18 mouse cellular contexts compared by ENCODE assay signal in genomic region chr1:36910397-36910796, GRCm38 (mm10).
"Had no signal": no experiment of that assay in that cellular context is flagged by ENCODE, and none has a peak within 500 bp of the region (broad histone marks: within the 10 kb centered on the region; RNA-seq: fewer than 3 reads in every experiment).

No protein-coding gene starts in this region.

- H3K4me1 ChIP-seq: limb, embryonic 12.5 days; midbrain, embryonic 15.5 days had no signal

- H3K9ac ChIP-seq: limb, embryonic 12.5 days; limb, embryonic 15.5 days; liver, embryonic 15.5 days; midbrain, embryonic 12.5 days; midbrain, embryonic 15.5 days; neural tube, embryonic 13.5 days had no signal

- H3K4me2 ChIP-seq: limb, embryonic 12.5 days; limb, embryonic 15.5 days; liver, embryonic 11.5 days; liver, embryonic 15.5 days; midbrain, embryonic 12.5 days; midbrain, embryonic 15.5 days; neural tube, embryonic 13.5 days had no signal

- H3K36me3 ChIP-seq: limb, embryonic 12.5 days; midbrain, embryonic 15.5 days; neural tube, embryonic 13.5 days had no signal

- ATAC-seq: midbrain, embryonic 15.5 days had no signal

- H3K27ac ChIP-seq: limb, embryonic 12.5 days; limb, embryonic 15.5 days; liver, embryonic 15.5 days; midbrain, embryonic 12.5 days; midbrain, embryonic 15.5 days; neural tube, embryonic 13.5 days had no signal

- H3K27me3 ChIP-seq: limb, embryonic 12.5 days; limb, embryonic 15.5 days; liver, embryonic 15.5 days; midbrain, embryonic 12.5 days; midbrain, embryonic 15.5 days; neural tube, embryonic 13.5 days had no signal

- H3K4me3 ChIP-seq: limb, embryonic 12.5 days; limb, embryonic 15.5 days; liver, embryonic 15.5 days; midbrain, embryonic 12.5 days; midbrain, embryonic 15.5 days; neural tube, embryonic 13.5 days had no signal

- DNase-seq: kidney, adult 8-10 months; kidney, postnatal 14 days; kidney, postnatal 4 days; left cerebral cortex, postnatal 4 days; lung, adult 2 months; lung, postnatal 14 days; lung, postnatal 4 days; retina, postnatal 1 day; thymus, adult 2 months; thymus, postnatal 14 days; thymus, postnatal 4 days had no signal

- H3K9me3 ChIP-seq: limb, embryonic 12.5 days; limb, embryonic 15.5 days; liver, embryonic 15.5 days; midbrain, embryonic 12.5 days; midbrain, embryonic 15.5 days; neural tube, embryonic 13.5 days had no signal
